Mouse (Mus musculus) erythroblast, embryonic 14.5 days (primary cell): ENCODE measurements around the gene Donson.

Experiments used
- GATA1 ChIP-seq: IDR thresholded peaks from 2 replicates; pipeline ENCODE4 v1.6.1; 2012; ENCODE audit warnings: low read length, inconsistent platforms, mixed read lengths
- TAL1 ChIP-seq: IDR thresholded peaks from 3 replicates; pipeline ENCODE4 v1.6.1; 2012; ENCODE audit warnings: low read length, inconsistent platforms, mixed read lengths

- TF ChIP-seq GATA1 = no peak
- no peak for TF ChIP-seq TAL1
These were observed 6.0 kb upstream of the Donson start for GRCm38 (mm10) chr16:91694455-91695084.
